Mouse (Mus musculus) neural tube, embryonic 14.5 days (tissue): ENCODE results near the gene Tmem178. TPM values are rescaled to one million over a fixed set of nuclear protein-coding genes. Genes with fewer than 3 reads are reported as not detected.

Experiments used
- ATAC-seq: fragments of 200-750 bp; cut with Nextera tagmentation; 2 replicates; pipeline ENCODE4 v1.8.0; 2017; ENCODE audit warnings: low read depth, mild to moderate bottlenecking, moderate TSS enrichment, moderate library complexity
- H3K27ac ChIP-seq: fragments of 300-500 bp; sonication (generic); 2 replicates; pipeline ENCODE4 v1.5.1; 2014; ENCODE audit warnings: low read depth, mild to moderate bottlenecking, control low read depth, low read length, moderate library complexity, mixed read lengths
- H3K27me3 ChIP-seq: fragments of 300-500 bp; sonication (generic); 2 replicates; pipeline ENCODE4 v1.6.1; 2014; ENCODE audit warnings: low read length; ENCODE audit not compliant: control insufficient read depth, insufficient read depth
- H3K36me3 ChIP-seq: fragments of 300-500 bp; sonication (generic); 2 replicates; pipeline ENCODE4 v1.6.1; 2014; ENCODE audit warnings: low read length, mixed read lengths; ENCODE audit not compliant: control insufficient read depth, insufficient read depth
- H3K4me1 ChIP-seq: fragments of 300-500 bp; sonication (generic); 2 replicates; pipeline ENCODE4 v1.6.1; 2014; ENCODE audit warnings: low read length; ENCODE audit not compliant: control insufficient read depth, insufficient read depth
- H3K4me2 ChIP-seq: fragments of 300-500 bp; sonication (generic); 2 replicates; pipeline ENCODE4 v1.6.1; 2014; ENCODE audit warnings: mild to moderate bottlenecking, low read depth, low read length, control low read depth
- H3K4me3 ChIP-seq: fragments of 300-500 bp; sonication (generic); 2 replicates; pipeline ENCODE4 v1.5.1; 2014; ENCODE audit warnings: low read depth, low read length, control low read depth, mixed read lengths
- H3K9ac ChIP-seq: fragments of 300-500 bp; sonication (generic); replicated peaks from 2 replicates; pipeline ENCODE4 v1.6.1; 2014; ENCODE audit warnings: low read depth, mild to moderate bottlenecking, control low read depth, low read length, mixed read lengths
- H3K9me3 ChIP-seq: fragments of 300-500 bp; sonication (generic); 2 replicates; pipeline ENCODE4 v1.6.1; 2016; ENCODE audit warnings: low read length; ENCODE audit not compliant: control insufficient read depth
- WGBS: fragments of 180-500 bp; shearing (Covaris S2); extraction: QIAGEN DNeasy Blood & Tissue Kit; methylation state at CpG from one replicate; pipeline ENCODE4 v1.1.7; 2014; 5-methylcytosine and 5-hydroxymethylcytosine counted together
- polyA plus RNA-seq: library from polyadenylated mRNA; unstranded; fragments of >200 nt; fragmentation: Nextera tagmentation; extraction: Ambion mirVana; gene quantifications from 2 replicates; pipeline ENCODE4 v1.2.1, GENCODE M21; 2014

The Tmem178 gene
- polyA plus RNA-seq, 1 experiment from 2014 or later, result 37.3 TPM

GRCm38 (mm10) chr17:81027331-81027730, 82.9 kb downstream of the Tmem178 start:
- ATAC-seq, result no peak
- H3K4me1 ChIP-seq, result no peaks in the 10 kb centered on the region
- 73% methylated on average over 6 of the region's 6 CpGs for WGBS
- no peaks in the 10 kb centered on the region for H3K27me3 ChIP-seq
- no peak overlapping the region for H3K4me2 ChIP-seq
- no peak overlapping the region for H3K4me3 ChIP-seq
- no peaks in the 10 kb centered on the region for H3K9me3 ChIP-seq
- H3K36me3 ChIP-seq, result no peaks in the 10 kb centered on the region
- H3K27ac ChIP-seq, result no peak overlapping the region
- H3K9ac ChIP-seq, result no peak overlapping the region

GRCm38 (mm10) chr17:81031830-81032442, 87.5 kb downstream of the Tmem178 start:
- H3K4me3 ChIP-seq, result no peak overlapping the region
- no peaks in the 10 kb centered on the region for H3K36me3 ChIP-seq
- ATAC-seq, result no peak
- 93% methylated on average over 3 of the region's 3 CpGs for WGBS
- no peaks in the 10 kb centered on the region for H3K9me3 ChIP-seq
- H3K4me2 ChIP-seq, result no peak overlapping the region
- H3K4me1 ChIP-seq, result no peaks in the 10 kb centered on the region
- no peak overlapping the region for H3K27ac ChIP-seq
- no peaks in the 10 kb centered on the region for H3K27me3 ChIP-seq
- no peak overlapping the region for H3K9ac ChIP-seq

- H3K4me1 ChIP-seq, result no peaks in the 10 kb centered on the region
- H3K27me3 ChIP-seq, result no peaks in the 10 kb centered on the region
- 86% methylated on average over 2 of the region's 2 CpGs for WGBS
- no peak for ATAC-seq
- no peaks in the 10 kb centered on the region for H3K9me3 ChIP-seq
- H3K4me3 ChIP-seq, result no peak overlapping the region
- no peak overlapping the region for H3K27ac ChIP-seq
- H3K9ac ChIP-seq, result no peak overlapping the region
- H3K4me2 ChIP-seq, result no peak overlapping the region
- no peaks in the 10 kb centered on the region for H3K36me3 ChIP-seq
Observed at GRCm38 (mm10) chr17:81032957-81033356, 88.5 kb downstream of the Tmem178 start.

- Histone ChIP-seq H3K9ac (no peak overlapping the region), H3K4me3 (no peak overlapping the region), H3K27ac (no peak overlapping the region), H3K4me1 (no peaks in the 10 kb centered on the region), H3K36me3 (peaks cover 4% of the 10 kb centered on the region; the same call in 1 of the 2 replicates), H3K9me3 (no peaks in the 10 kb centered on the region), H3K27me3 (no peaks in the 10 kb centered on the region), H3K4me2 (no peak overlapping the region)
- ATAC-seq, result no peak
- WGBS, result 77% methylated on average over 5 of the region's 5 CpGs
Observed at GRCm38 (mm10) chr17:81035354-81035753, 90.9 kb downstream of the Tmem178 start.

- no peak overlapping the region for H3K4me2 ChIP-seq
- H3K36me3 ChIP-seq, result peaks cover 4% of the 10 kb centered on the region; the same call in 1 of the 2 replicates
- H3K9ac ChIP-seq, result no peak overlapping the region
- no peaks in the 10 kb centered on the region for H3K27me3 ChIP-seq
- 98% methylated on average over 2 of the region's 2 CpGs for WGBS
- no peaks in the 10 kb centered on the region for H3K9me3 ChIP-seq
- no peak overlapping the region for H3K27ac ChIP-seq
- ATAC-seq, result no peak
- no peaks in the 10 kb centered on the region for H3K4me1 ChIP-seq
- H3K4me3 ChIP-seq, result no peak overlapping the region
Observed at GRCm38 (mm10) chr17:81038707-81039408, 94.4 kb downstream of the Tmem178 start.

- no peak for ATAC-seq
- Histone ChIP-seq H3K36me3 (peaks cover 4% of the 10 kb centered on the region; the same call in 1 of the 2 replicates), H3K9ac (no peak overlapping the region), H3K27ac (no peak overlapping the region), H3K9me3 (no peaks in the 10 kb centered on the region), H3K4me2 (no peak overlapping the region), H3K27me3 (no peaks in the 10 kb centered on the region), H3K4me3 (no peak overlapping the region), H3K4me1 (no peaks in the 10 kb centered on the region)
- WGBS, result 94% methylated on average over 2 of the region's 2 CpGs
Observed at GRCm38 (mm10) chr17:81041662-81042061, 97.2 kb downstream of the Tmem178 start.

- WGBS, result 49% methylated on average over 3 of the region's 3 CpGs
Observed at GRCm38 (mm10) chr17:81044356-81044755, 99.9 kb downstream of the Tmem178 start.

GRCm38 (mm10) chr17:81045115-81045514, 100.7 kb downstream of the Tmem178 start:
- Histone ChIP-seq H3K36me3 (0 out of 2 replicates have a peak, but pooled peaks cover 3% of the 10 kb centered on the region), H3K27me3 (no peaks in the 10 kb centered on the region), H3K9me3 (no peaks in the 10 kb centered on the region), H3K9ac (no peak overlapping the region), H3K4me2 (no peak overlapping the region), H3K27ac (no peak overlapping the region), H3K4me1 (no peaks in the 10 kb centered on the region), H3K4me3 (no peak overlapping the region)
- ATAC-seq, result no peak
- WGBS, result 94% methylated on average over 6 of the region's 6 CpGs

More at GRCm38 (mm10) chr17:81044356-81044755, 99.9 kb downstream of the Tmem178 start:
- H3K4me3 ChIP-seq, result no peak overlapping the region
- no peaks in the 10 kb centered on the region for H3K27me3 ChIP-seq
- H3K36me3 ChIP-seq, result 0 out of 2 replicates have a peak, but pooled peaks cover 4% of the 10 kb centered on the region
- no peak overlapping the region for H3K27ac ChIP-seq
- no peak overlapping the region for H3K9ac ChIP-seq
- no peaks in the 10 kb centered on the region for H3K4me1 ChIP-seq
- ATAC-seq, result no peak
- H3K4me2 ChIP-seq, result no peak overlapping the region
- no peaks in the 10 kb centered on the region for H3K9me3 ChIP-seq

- H3K27ac ChIP-seq, result no peak overlapping the region
- H3K27me3 ChIP-seq, result no peaks in the 10 kb centered on the region
- no peak for ATAC-seq
- H3K36me3 ChIP-seq, result no peaks in the 10 kb centered on the region
- H3K4me1 ChIP-seq, result no peaks in the 10 kb centered on the region
- H3K9ac ChIP-seq, result no peak overlapping the region
- no peak overlapping the region for H3K4me3 ChIP-seq
- H3K9me3 ChIP-seq, result no peaks in the 10 kb centered on the region
- no peak overlapping the region for H3K4me2 ChIP-seq
- WGBS, result 87% methylated on average over 9 of the region's 9 CpGs
Observed at GRCm38 (mm10) chr17:81045525-81046150, 101.2 kb downstream of the Tmem178 start.
